18 mouse cellular contexts compared by ENCODE assay signal in the genomic region with DNA sequence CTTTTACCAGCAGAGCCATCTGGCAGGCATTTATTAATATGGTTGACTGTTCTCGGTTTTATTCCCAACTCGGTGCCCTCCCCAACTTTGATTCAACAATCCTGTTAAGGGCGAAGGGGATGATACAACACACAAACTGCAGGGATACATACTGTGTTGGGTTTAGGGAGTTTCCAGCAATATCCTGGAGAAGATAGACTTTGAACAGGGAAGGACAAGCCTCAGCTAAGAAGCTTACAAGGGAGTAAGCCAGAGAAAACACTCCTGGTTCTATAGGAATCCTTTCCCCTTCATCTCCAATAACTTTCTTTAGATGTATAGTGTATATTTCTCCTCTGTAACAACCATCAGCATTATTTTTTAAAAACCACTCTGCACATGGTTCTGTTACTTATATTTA. TPM values are rescaled to one million over a fixed set of nuclear protein-coding genes. Genes with fewer than 3 reads are reported as not detected.
A peak's percentile ranks its signal among the peaks of the same experiment; 100 is the strongest.
DNase-seq lines count a peak whose midpoint lies in the region; ATAC-seq and TF ChIP-seq lines count a peak whose summit lies in the region.
"Had no signal": no experiment of that assay in that cellular context is flagged by ENCODE, and none has a peak within 500 bp of the region (broad histone marks: within the 10 kb centered on the region; RNA-seq: fewer than 3 reads in every experiment).

No protein-coding gene starts in this region.

- TF ChIP-seq POLR2A in small intestine, adult 2 months (IDR thresholded peaks at IDR 0.05; ENCODE audit: low read depth, low read length): no peak

- H3K4me3 ChIP-seq in intestine, embryonic 15.5 days (replicated peaks): no peak overlapping the region
- no peak overlapping the region for H3K4me3 ChIP-seq in intestine, embryonic 16.5 days (ENCODE audit: low read length)
- no peak overlapping the region for H3K4me3 ChIP-seq in small intestine, adult 2 months (ENCODE audit: low read depth, low read length)
- H3K4me3 ChIP-seq: embryonic facial prominence, embryonic 10.5 days; embryonic facial prominence, embryonic 12.5 days; forebrain, embryonic 13.5 days; forebrain, embryonic 15.5 days had no signal

- H3K36me3 ChIP-seq in intestine, embryonic 15.5 days: no peaks in the 10 kb centered on the region
- no peaks in the 10 kb centered on the region for H3K36me3 ChIP-seq in intestine, embryonic 16.5 days (ENCODE audit: control insufficient read depth, insufficient read depth, low read length)
- H3K36me3 ChIP-seq in small intestine, adult 2 months (ENCODE audit: control insufficient read depth, insufficient read depth, low read length): no peaks in the 10 kb centered on the region
- H3K36me3 ChIP-seq: embryonic facial prominence, embryonic 10.5 days; embryonic facial prominence, embryonic 12.5 days; forebrain, embryonic 15.5 days had no signal

- 0 out of 2 replicates have a peak, but pooled peaks cover 4% of the 10 kb centered on the region for H3K4me1 ChIP-seq in intestine, embryonic 15.5 days (replicated peaks)
- H3K4me1 ChIP-seq in intestine, embryonic 16.5 days (ENCODE audit: control insufficient read depth, insufficient read depth, low read length): peaks cover 3% of the 10 kb centered on the region; the same call in 1 of the 2 replicates
- peaks cover 8% of the 10 kb centered on the region; the same call in 1 of the 2 replicates for H3K4me1 ChIP-seq in small intestine, adult 2 months (ENCODE audit: control insufficient read depth, insufficient read depth, insufficient read length, low read length)

- peak; percentile 73 for ATAC-seq in intestine, embryonic 15.5 days
- peak; percentile 77 for ATAC-seq in intestine, embryonic 16.5 days
- ATAC-seq: forebrain, embryonic 13.5 days; forebrain, embryonic 15.5 days had no signal

- WGBS in intestine, embryonic 15.5 days: 79% methylated on average over 3 of the region's 3 CpGs
- 81% methylated on average over 3 of the region's 3 CpGs for WGBS in intestine, embryonic 16.5 days
- 48% methylated on average over 3 of the region's 3 CpGs for whole genome bisulfite sequencing in small intestine, adult 2 months

- H3K27ac ChIP-seq in intestine, embryonic 15.5 days: no peak overlapping the region
- H3K27ac ChIP-seq in intestine, embryonic 16.5 days (ENCODE audit: low read length): peak overlapping the region; percentile 57
- H3K27ac ChIP-seq in small intestine, adult 2 months (ENCODE audit: insufficient read depth, low read depth, low read length): peak overlapping the region; percentile 76
- H3K27ac ChIP-seq: embryonic facial prominence, embryonic 10.5 days; embryonic facial prominence, embryonic 12.5 days; forebrain, embryonic 13.5 days; forebrain, embryonic 15.5 days had no signal

- TF ChIP-seq CTCF in small intestine, adult 2 months (IDR thresholded peaks at IDR 0.05; ENCODE audit: extremely low read depth, insufficient read length, insufficient replicate concordance, low read depth, low read length): no peak

- H3K27me3 ChIP-seq in intestine, embryonic 15.5 days (replicated peaks): no peaks in the 10 kb centered on the region
- H3K27me3 ChIP-seq in intestine, embryonic 16.5 days (replicated peaks; ENCODE audit: control insufficient read depth, insufficient read depth, low read length): no peaks in the 10 kb centered on the region
- no peaks in the 10 kb centered on the region for H3K27me3 ChIP-seq in small intestine, adult 2 months (ENCODE audit: control insufficient read depth, insufficient read depth, low read length)
- H3K27me3 ChIP-seq: embryonic facial prominence, embryonic 12.5 days; forebrain, embryonic 13.5 days; forebrain, embryonic 15.5 days had no signal

- H3K9ac ChIP-seq in intestine, embryonic 15.5 days: no peak overlapping the region
- H3K9ac ChIP-seq in intestine, embryonic 16.5 days (ENCODE audit: low read depth, low read length): no peak overlapping the region
- H3K9ac ChIP-seq: embryonic facial prominence, embryonic 12.5 days; forebrain, embryonic 13.5 days; forebrain, embryonic 15.5 days had no signal

- no peak overlapping the region for H3K4me2 ChIP-seq in intestine, embryonic 15.5 days (replicated peaks)
- no peak overlapping the region for H3K4me2 ChIP-seq in intestine, embryonic 16.5 days (ENCODE audit: low read depth, low read length)
- H3K4me2 ChIP-seq: embryonic facial prominence, embryonic 12.5 days; forebrain, embryonic 13.5 days; forebrain, embryonic 15.5 days had no signal

- no peaks in the 10 kb centered on the region for H3K9me3 ChIP-seq in intestine, embryonic 15.5 days
- H3K9me3 ChIP-seq in intestine, embryonic 16.5 days (ENCODE audit: control insufficient read depth, low read length): no peaks in the 10 kb centered on the region
- H3K9me3 ChIP-seq: embryonic facial prominence, embryonic 10.5 days; embryonic facial prominence, embryonic 12.5 days; forebrain, embryonic 13.5 days; forebrain, embryonic 15.5 days had no signal

- no peak for DNase-seq in spleen, postnatal 14 days (ENCODE audit: low spot score in 2 of 2)
- no peak for DNase-seq in layer of hippocampus, adult 11-12 months (ENCODE audit: low spot score)
- no peak for DNase-seq in adipocyte (ENCODE audit: low spot score)
- DNase-seq: adrenal gland, adult 8-10 months; adrenal gland, postnatal 14 days; adrenal gland, postnatal 36 days; cerebellum, adult 11-12 months; cerebellum, adult 2 months; cerebellum, adult 9-10 months; cerebellum, postnatal 10 days; cerebellum, postnatal 25 days had no signal

RNA-seq across cellular contexts. Expression of gene Tep1, which starts 4.8 kb away (rescaled TPM):
- polyA plus RNA-seq in intestine, embryonic 15.5 days (2015; fragmentation: Nextera tagmentation; extraction: Ambion mirVana): 10.4 and 13.3 TPM in 2 replicates
- 12.6 and 16.0 TPM in 2 replicates for polyA plus RNA-seq in intestine, embryonic 16.5 days (2015; fragmentation: Nextera tagmentation; extraction: Ambion mirVana)
- 48.1 and 105 TPM in 2 replicates for polyA plus RNA-seq in small intestine, adult 2 months (2012; rRNA removed)

RNA-seq across cellular contexts. Expression of gene Klhl33, which starts 22.1 kb away (rescaled TPM):
- 0.23 and 0.29 TPM in 2 replicates for polyA plus RNA-seq in intestine, embryonic 15.5 days (2015; fragmentation: Nextera tagmentation; extraction: Ambion mirVana)
- 0.21 and 0.23 TPM in 2 replicates for polyA plus RNA-seq in intestine, embryonic 16.5 days (2015; fragmentation: Nextera tagmentation; extraction: Ambion mirVana)
- 0.29 and 1.7 TPM in 2 replicates for polyA plus RNA-seq in small intestine, adult 2 months (2012; rRNA removed)

RNA-seq across cellular contexts. Expression of gene Osgep, which starts 49.5 kb away (rescaled TPM):
- 134 and 136 TPM in 2 replicates for polyA plus RNA-seq in intestine, embryonic 15.5 days (2015; fragmentation: Nextera tagmentation; extraction: Ambion mirVana)
- 131 and 133 TPM in 2 replicates for polyA plus RNA-seq in intestine, embryonic 16.5 days (2015; fragmentation: Nextera tagmentation; extraction: Ambion mirVana)
- 65.0 and 97.3 TPM in 2 replicates for polyA plus RNA-seq in small intestine, adult 2 months (2012; rRNA removed)

RNA-seq across cellular contexts. Expression of gene Apex1, which starts 49.6 kb away (rescaled TPM):
- polyA plus RNA-seq in intestine, embryonic 15.5 days (2015; fragmentation: Nextera tagmentation; extraction: Ambion mirVana): 236 and 265 TPM in 2 replicates
- 208 and 232 TPM in 2 replicates for polyA plus RNA-seq in intestine, embryonic 16.5 days (2015; fragmentation: Nextera tagmentation; extraction: Ambion mirVana)
- polyA plus RNA-seq in small intestine, adult 2 months (2012; rRNA removed): 9.6 and 20.0 TPM in 2 replicates

RNA-seq across cellular contexts. Expression of gene Pip4p1, which starts 55.5 kb away (rescaled TPM):
- 65.5 and 67.5 TPM in 2 replicates for polyA plus RNA-seq in intestine, embryonic 15.5 days (2015; fragmentation: Nextera tagmentation; extraction: Ambion mirVana)
- polyA plus RNA-seq in intestine, embryonic 16.5 days (2015; fragmentation: Nextera tagmentation; extraction: Ambion mirVana): 58.0 and 67.0 TPM in 2 replicates
- polyA plus RNA-seq in small intestine, adult 2 months (2012; rRNA removed): 50.9 and 93.1 TPM in 2 replicates
